Mouse (Mus musculus): Measurements from ENCODE around the gene Adal.

Adal gene

GRCm38 (mm10) chr2:121178828-121179479 is 38.7 kb downstream of the Adal start:
- no peak for DNase-seq (ENCODE audit: low read depth, low spot score)

- DNase-seq (ENCODE audit: low read depth, low spot score) = peak; percentile 89
Measured at GRCm38 (mm10) chr2:121183431-121183830, 43.2 kb downstream of the Adal start.

GRCm38 (mm10) chr2:121184142-121184541 is 43.9 kb downstream of the Adal start:
- DNase-seq (ENCODE audit: low read depth, low spot score) = no peak

GRCm38 (mm10) chr2:121188530-121188929 is 48.3 kb downstream of the Adal start:
- DNase-seq (ENCODE audit: low read depth, low spot score) = peak; percentile 40

- DNase-seq (ENCODE audit: low read depth, low spot score) = peak; percentile 86
Measured at GRCm38 (mm10) chr2:121195466-121195865, 55.2 kb downstream of the Adal start.

- DNase-seq (ENCODE audit: low read depth, low spot score) = peak; percentile 59
Measured at GRCm38 (mm10) chr2:121204276-121204675, 64.0 kb downstream of the Adal start.

Data from brain, adult 2 months (tissue).